Mouse (Mus musculus): ENCODE measurements around the gene Smarca1. TPM values are rescaled to one million over a fixed set of nuclear protein-coding genes. Genes with fewer than 3 reads are reported as not detected.

Gene Smarca1
- polyA plus RNA-seq, 1 experiment from 2014 or later: 27.7 TPM

GRCm38 (mm10) chrX:47913543-47913938, 20.8 kb upstream of the Smarca1 start:
- Histone ChIP-seq H3K4me2 (ENCODE audit: low read length) (peak overlapping the region; percentile 59), H3K4me1 (ENCODE audit: control insufficient read depth in 2 of 2, insufficient read depth in 2 of 2, low read length in 2 of 2) (0 out of 4 replicates have a peak, but pooled peaks cover 0 to 4% of the 10 kb centered on the region in 2 experiments), H3K27ac (replicated peaks in 1 of 2; ENCODE audit: control insufficient read depth in 1 of 2, insufficient read depth in 1 of 2, low read depth in 2 of 2, low read length in 2 of 2) (no peak overlapping the region), H3K36me3 (ENCODE audit: control insufficient read depth, insufficient read depth, low read length) (0 out of 2 replicates have a peak, but pooled peaks cover 5% of the 10 kb centered on the region), H3K9me3 (ENCODE audit: control insufficient read depth, low read length) (no peaks in the 10 kb centered on the region), H3K4me3 (ENCODE audit: control insufficient read depth in 1 of 2, insufficient read depth in 1 of 2, low read depth in 1 of 2, low read length in 2 of 2) (no peak overlapping the region), H3K27me3 (ENCODE audit: control insufficient read depth, insufficient read depth, low read length) (no peaks in the 10 kb centered on the region), H3K9ac (ENCODE audit: low read length) (no peak overlapping the region)
- ATAC-seq (ENCODE audit: insufficient number of reproducible peaks, insufficient read depth, low FRiP score, low read depth): no peak
- 79% methylated on average over 7 of the region's 7 CpGs for WGBS

- WGBS: 20% methylated on average over 8 of the region's 8 CpGs
- Histone ChIP-seq H3K4me1 (ENCODE audit: control insufficient read depth in 2 of 2, insufficient read depth in 2 of 2, low read length in 2 of 2) (0 out of 4 replicates have a peak, but pooled peaks cover 0 to 4% of the 10 kb centered on the region in 2 experiments), H3K4me2 (ENCODE audit: low read length) (peak overlapping the region; percentile 59), H3K36me3 (ENCODE audit: control insufficient read depth, insufficient read depth, low read length) (0 out of 2 replicates have a peak, but pooled peaks cover 5% of the 10 kb centered on the region), H3K27me3 (ENCODE audit: control insufficient read depth, insufficient read depth, low read length) (no peaks in the 10 kb centered on the region), H3K4me3 (ENCODE audit: control insufficient read depth in 1 of 2, insufficient read depth in 1 of 2, low read depth in 1 of 2, low read length in 2 of 2) (peak overlapping the region; percentile 62 to 69), H3K9ac (ENCODE audit: low read length) (peak overlapping the region; percentile 81), H3K27ac (replicated peaks in 1 of 2; ENCODE audit: control insufficient read depth in 1 of 2, insufficient read depth in 1 of 2, low read depth in 2 of 2, low read length in 2 of 2) (no peak overlapping the region), H3K9me3 (ENCODE audit: control insufficient read depth, low read length) (no peaks in the 10 kb centered on the region)
- no peak for ATAC-seq (ENCODE audit: insufficient number of reproducible peaks, insufficient read depth, low FRiP score, low read depth)
Measured at GRCm38 (mm10) chrX:47912904-47913542, 20.2 kb upstream of the Smarca1 start.

DNA sequence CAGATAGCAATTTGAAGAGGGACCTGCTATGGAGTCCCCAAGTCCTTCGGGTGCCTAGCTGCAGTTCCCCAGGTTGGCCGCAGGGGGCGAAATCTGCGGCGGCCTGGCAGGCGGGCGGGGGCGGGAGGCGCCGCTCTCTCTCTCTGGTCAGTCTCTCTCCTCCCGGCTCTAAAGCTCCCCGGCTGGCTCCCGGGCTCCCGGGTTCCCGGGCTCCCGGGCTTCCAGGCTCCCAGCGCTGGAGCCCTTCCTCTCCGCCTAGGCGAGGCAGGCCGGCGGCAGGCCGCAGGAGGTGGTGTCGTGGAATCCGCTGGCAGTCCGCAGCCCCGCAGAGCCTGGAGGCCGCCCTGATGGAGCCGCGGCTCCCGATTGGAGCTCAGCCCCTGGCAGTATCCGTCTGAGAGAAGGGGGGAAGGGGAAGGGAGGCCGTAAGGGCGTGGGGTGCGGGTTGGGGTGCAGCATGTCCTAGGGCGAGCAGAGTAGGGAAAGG, 19.6 kb upstream of the Smarca1 start, which contains the start of gene Ocrl:
Ocrl (plus strand) TSS at position 82 of the 487 bp plus-strand sequence.
- H3K9me3 ChIP-seq (ENCODE audit: control insufficient read depth, low read length): no peaks in the 10 kb centered on the region
- WGBS: 11% methylated on average over 35 of the region's 35 CpGs
- peak within 1 kb of the TSS; percentile 59 for H3K4me2 ChIP-seq (ENCODE audit: low read length)
- no peaks in the 10 kb centered on the region for H3K27me3 ChIP-seq (ENCODE audit: control insufficient read depth, insufficient read depth, low read length)
- ATAC-seq (ENCODE audit: insufficient number of reproducible peaks, insufficient read depth, low FRiP score, low read depth): peak; percentile 78
- 0 out of 4 replicates have a peak, but pooled peaks cover 0 to 4% of the 10 kb centered on the region in 2 experiments for H3K4me1 ChIP-seq (ENCODE audit: control insufficient read depth in 2 of 2, insufficient read depth in 2 of 2, low read length in 2 of 2)
- H3K4me3 ChIP-seq (ENCODE audit: control insufficient read depth in 1 of 2, insufficient read depth in 1 of 2, low read depth in 1 of 2, low read length in 2 of 2): peak within 1 kb of the TSS; percentile 62 to 69
- peak within 1 kb of the TSS; percentile 81 for H3K9ac ChIP-seq (ENCODE audit: low read length)
- H3K27ac ChIP-seq (replicated peaks in 1 of 2; ENCODE audit: control insufficient read depth in 1 of 2, insufficient read depth in 1 of 2, low read depth in 2 of 2, low read length in 2 of 2): peak within 1 kb of the TSS in 1 of 2 experiments; percentile 71; a peak in 2 of 4 replicates
- H3K36me3 ChIP-seq (ENCODE audit: control insufficient read depth, insufficient read depth, low read length): 0 out of 2 replicates have a peak, but pooled peaks cover 5% of the 10 kb centered on the region

- Histone ChIP-seq H3K27me3 (ENCODE audit: control insufficient read depth, insufficient read depth, low read length) (no peaks in the 10 kb centered on the region), H3K4me1 (ENCODE audit: control insufficient read depth in 2 of 2, insufficient read depth in 2 of 2, low read length in 2 of 2) (no peaks in the 10 kb centered on the region), H3K36me3 (ENCODE audit: control insufficient read depth, insufficient read depth, low read length) (no peaks in the 10 kb centered on the region), H3K9ac (ENCODE audit: low read length) (peak overlapping the region; percentile 72), H3K4me3 (ENCODE audit: control insufficient read depth in 1 of 2, insufficient read depth in 1 of 2, low read depth in 1 of 2, low read length in 2 of 2) (peak overlapping the region; percentile 57 to 69), H3K27ac (replicated peaks in 1 of 2; ENCODE audit: control insufficient read depth in 1 of 2, insufficient read depth in 1 of 2, low read depth in 2 of 2, low read length in 2 of 2) (peak overlapping the region; percentile 64 to 85), H3K9me3 (ENCODE audit: control insufficient read depth, low read length) (no peaks in the 10 kb centered on the region), H3K4me2 (ENCODE audit: low read length) (peak overlapping the region; percentile 66)
- peak; percentile 47 for ATAC-seq (ENCODE audit: insufficient number of reproducible peaks, insufficient read depth, low FRiP score, low read depth)
- 26% methylated on average over 26 of the region's 36 CpGs for WGBS
Measured at GRCm38 (mm10) chrX:47891907-47892430, 805 bp downstream of the Smarca1 start.

DNA sequence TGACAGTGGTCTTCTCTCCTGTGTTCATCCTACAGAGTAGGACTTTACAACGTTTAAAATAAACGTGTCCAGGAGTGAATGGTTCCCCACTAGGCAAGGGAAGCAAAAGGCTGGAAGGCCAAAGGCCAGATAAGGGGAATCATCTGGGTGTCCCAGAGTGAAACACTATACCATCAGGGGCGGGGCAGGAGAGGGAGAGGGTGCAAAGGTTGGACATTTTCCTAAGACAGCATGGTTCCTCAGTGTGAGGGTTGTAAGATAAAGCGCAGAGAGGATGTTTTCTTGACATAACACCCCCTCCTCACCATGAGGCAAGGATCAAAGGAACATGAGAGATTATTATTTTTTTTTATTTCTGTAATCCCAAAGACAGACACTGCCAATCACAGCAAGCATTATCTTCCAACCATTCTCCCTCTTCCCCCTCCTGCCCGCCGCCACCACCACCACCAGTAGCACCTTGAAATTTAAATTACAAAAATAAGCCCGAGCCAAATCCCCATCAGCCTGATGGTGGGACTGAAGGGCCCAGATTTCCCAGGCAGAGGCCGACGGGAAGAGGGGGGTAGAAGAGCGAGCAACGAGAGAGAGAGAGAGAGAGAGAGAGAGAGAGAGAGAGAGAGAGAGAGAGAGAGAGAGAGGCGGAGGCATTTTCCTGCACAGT, 1.4 kb downstream of the Smarca1 start:
- H3K36me3 ChIP-seq (ENCODE audit: control insufficient read depth, insufficient read depth, low read length): no peaks in the 10 kb centered on the region
- H3K9ac ChIP-seq (ENCODE audit: low read length): peak overlapping the region; percentile 72
- peak overlapping the region; percentile 57 to 69 for H3K4me3 ChIP-seq (ENCODE audit: control insufficient read depth in 1 of 2, insufficient read depth in 1 of 2, low read depth in 1 of 2, low read length in 2 of 2)
- H3K4me1 ChIP-seq (ENCODE audit: control insufficient read depth in 2 of 2, insufficient read depth in 2 of 2, low read length in 2 of 2): no peaks in the 10 kb centered on the region
- WGBS: 11% methylated on average over 10 of the region's 12 CpGs
- H3K4me2 ChIP-seq (ENCODE audit: low read length): peak overlapping the region; percentile 66
- H3K27me3 ChIP-seq (ENCODE audit: control insufficient read depth, insufficient read depth, low read length): no peaks in the 10 kb centered on the region
- ATAC-seq (ENCODE audit: insufficient number of reproducible peaks, insufficient read depth, low FRiP score, low read depth): no peak
- H3K9me3 ChIP-seq (ENCODE audit: control insufficient read depth, low read length): no peaks in the 10 kb centered on the region
- peak overlapping the region; percentile 33 to 64; a peak in 3 of 4 replicates for H3K27ac ChIP-seq (replicated peaks in 1 of 2; ENCODE audit: control insufficient read depth in 1 of 2, insufficient read depth in 1 of 2, low read depth in 2 of 2, low read length in 2 of 2)

DNA sequence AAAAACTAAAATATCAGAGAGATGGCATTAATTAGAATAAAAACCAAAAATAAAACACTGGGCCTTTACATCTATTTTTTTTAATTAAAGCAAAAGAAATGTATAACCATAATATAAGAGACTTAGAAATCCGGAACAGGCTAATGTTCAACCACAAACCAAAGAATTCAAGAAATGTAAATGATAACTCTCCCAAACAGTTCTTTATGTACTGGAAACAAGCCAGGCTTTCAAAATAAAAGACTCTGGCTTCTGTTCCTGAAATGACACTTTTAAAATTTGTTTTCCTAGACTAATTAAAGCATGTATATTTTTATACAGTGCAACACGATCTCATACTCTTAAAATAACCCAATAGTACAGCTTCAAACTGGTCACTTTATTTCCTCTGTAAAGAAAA, 5.4 kb downstream of the Smarca1 start:
- no peak for ATAC-seq (ENCODE audit: insufficient number of reproducible peaks, insufficient read depth, low FRiP score, low read depth)
- no peak overlapping the region for H3K27ac ChIP-seq (replicated peaks in 1 of 2; ENCODE audit: control insufficient read depth in 1 of 2, insufficient read depth in 1 of 2, low read depth in 2 of 2, low read length in 2 of 2)
- no peak overlapping the region for H3K4me2 ChIP-seq (ENCODE audit: low read length)
- no peaks in the 10 kb centered on the region for H3K9me3 ChIP-seq (ENCODE audit: control insufficient read depth, low read length)
- H3K4me1 ChIP-seq (ENCODE audit: control insufficient read depth in 2 of 2, insufficient read depth in 2 of 2, low read length in 2 of 2): no peaks in the 10 kb centered on the region
- H3K27me3 ChIP-seq (ENCODE audit: control insufficient read depth, insufficient read depth, low read length): no peaks in the 10 kb centered on the region
- 36% methylated on average over 2 of the region's 2 CpGs for WGBS
- H3K36me3 ChIP-seq (ENCODE audit: control insufficient read depth, insufficient read depth, low read length): peaks cover 9% of the 10 kb centered on the region
- H3K9ac ChIP-seq (ENCODE audit: low read length): no peak overlapping the region
- no peak overlapping the region for H3K4me3 ChIP-seq (ENCODE audit: control insufficient read depth in 1 of 2, insufficient read depth in 1 of 2, low read depth in 1 of 2, low read length in 2 of 2)

GRCm38 (mm10) chrX:47882813-47883212, 10.0 kb downstream of the Smarca1 start:
- no peaks in the 10 kb centered on the region for H3K9me3 ChIP-seq (ENCODE audit: control insufficient read depth, low read length)
- no peak overlapping the region for H3K4me2 ChIP-seq (ENCODE audit: low read length)
- no peak overlapping the region for H3K9ac ChIP-seq (ENCODE audit: low read length)
- H3K36me3 ChIP-seq (ENCODE audit: control insufficient read depth, insufficient read depth, low read length): peaks cover 9% of the 10 kb centered on the region
- no peak overlapping the region for H3K4me3 ChIP-seq (ENCODE audit: control insufficient read depth in 1 of 2, insufficient read depth in 1 of 2, low read depth in 1 of 2, low read length in 2 of 2)
- peaks cover 0 to 5% of the 10 kb centered on the region in 2 experiments; a peak in 1 of 4 replicates for H3K4me1 ChIP-seq (ENCODE audit: control insufficient read depth in 2 of 2, insufficient read depth in 2 of 2, low read length in 2 of 2)
- no peak for ATAC-seq (ENCODE audit: insufficient number of reproducible peaks, insufficient read depth, low FRiP score, low read depth)
- no peaks in the 10 kb centered on the region for H3K27me3 ChIP-seq (ENCODE audit: control insufficient read depth, insufficient read depth, low read length)
- 87% methylated on average over 6 of the region's 6 CpGs for WGBS
- no peak overlapping the region for H3K27ac ChIP-seq (replicated peaks in 1 of 2; ENCODE audit: control insufficient read depth in 1 of 2, insufficient read depth in 1 of 2, low read depth in 2 of 2, low read length in 2 of 2)
